In the genomic region with DNA sequence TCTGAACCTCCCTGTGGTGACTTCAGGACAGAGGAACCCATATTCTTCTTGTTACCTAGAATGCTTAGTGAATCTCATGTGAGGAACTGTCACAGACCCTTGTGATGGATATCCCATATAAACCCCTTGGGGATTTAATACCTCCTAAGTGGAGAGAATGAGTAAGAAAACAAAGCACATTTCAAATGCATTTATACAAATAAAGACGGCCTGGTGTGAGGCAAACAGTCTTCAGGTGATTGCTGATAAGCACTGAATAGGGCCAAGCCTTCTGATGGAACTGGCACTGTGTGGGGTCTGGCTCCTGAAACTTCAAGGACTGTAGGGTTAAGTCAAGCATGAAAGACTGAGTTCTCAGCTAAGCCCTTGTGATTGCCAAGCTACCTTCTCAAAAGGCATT, we compare ENCODE assay signal across 16 mouse cellular contexts. TPM values are rescaled to one million over a fixed set of nuclear protein-coding genes. Genes with fewer than 3 reads are reported as not detected.
"Had no signal": no experiment of that assay in that cellular context is flagged by ENCODE, and none has a peak within 500 bp of the region (broad histone marks: within the 10 kb centered on the region; RNA-seq: fewer than 3 reads in every experiment).

No protein-coding gene starts in this region.

- DNase-seq: left cerebral cortex, postnatal 4 days; liver; liver, embryonic 13.5 days; liver, postnatal 0 days; lung, adult 18-20 months; lung, adult 2 months; lung, embryonic 14.5 days; lung, postnatal 10 days; lung, postnatal 14 days; lung, postnatal 36 days; lung, postnatal 4 days; midbrain, embryonic 14.5 days had no signal

RNA-seq across cellular contexts. Expression of a gene that starts 59.6 kb away (rescaled TPM):
- total RNA-seq: megakaryocyte progenitor cell, adult 5-6 weeks; megakaryocyte, adult 5-6 weeks; megakaryocyte-erythroid progenitor cell, adult 5-6 weeks; monocyte, adult 5-6 weeks had no signal
